Mouse (Mus musculus) heart, postnatal 14 days (tissue): ENCODE data around the gene Ankrd61. TPM values are rescaled to one million over a fixed set of nuclear protein-coding genes. Genes with fewer than 3 reads are reported as not detected.

ENCODE experiments used
- DNase-seq, 2 experiments: peaks; one replicate each; pipeline ENCODE4 v3.0.0; 2021 to 2022
- intact Hi-C: fragments of 180-260 bp; cut with DNase I; formaldehyde crosslinking; loops from one replicate; pipeline ENCODE4 v1.15.1; 2025
- total RNA-seq, 2 experiments: library from RNA; stranded (reverse); gene quantifications; 2 replicates each; pipeline ENCODE4 v1.2.3; 2021

The Ankrd61 gene
- total RNA-seq, 2 experiments from 2014 or later = not detected

DNA sequence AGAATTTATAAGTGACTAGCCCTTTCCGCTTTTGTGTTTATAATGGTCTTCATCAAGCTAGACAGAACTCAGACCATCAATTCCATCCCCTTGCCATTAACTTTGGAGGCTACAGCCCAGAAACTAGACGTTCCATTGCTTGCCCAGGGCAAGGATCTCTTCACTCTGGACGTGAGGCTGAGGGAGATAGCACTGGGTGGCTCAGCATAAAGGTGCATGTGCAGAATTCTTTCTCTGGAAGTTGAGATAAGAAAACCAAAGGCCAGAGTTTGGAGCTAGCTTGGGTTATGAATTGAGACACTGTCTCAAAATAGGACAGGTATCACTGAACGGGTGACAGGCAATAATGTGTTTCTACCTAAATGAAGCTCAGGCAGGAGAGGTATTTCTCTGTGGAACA, 6.3 kb upstream of the Ankrd61 start:
- intact Hi-C loops = no loop called here
- no peak for DNase-seq

DNA sequence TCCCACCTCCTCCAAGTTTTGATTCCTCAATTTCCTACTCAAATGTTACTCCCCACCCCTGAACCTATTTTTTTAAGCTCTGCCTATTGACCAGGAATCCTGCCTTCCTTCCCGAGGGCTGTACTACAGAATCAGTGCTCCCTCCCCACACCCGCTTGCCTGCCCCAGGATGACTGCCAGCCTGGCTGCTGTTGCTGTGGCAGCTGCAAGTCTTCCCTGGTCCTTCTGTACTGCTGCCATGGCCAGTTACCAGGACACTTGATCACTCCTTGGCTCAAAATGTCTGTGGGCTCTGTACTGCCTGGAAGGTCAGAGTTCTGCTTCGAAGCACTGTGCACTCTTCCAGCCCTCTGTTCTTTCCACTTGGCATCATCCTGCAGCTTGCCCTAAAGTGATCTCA, 4.6 kb upstream of the Ankrd61 start:
- DNase-seq = peak; percentile 48 to 59
- intact Hi-C loops = no loop called here

DNA sequence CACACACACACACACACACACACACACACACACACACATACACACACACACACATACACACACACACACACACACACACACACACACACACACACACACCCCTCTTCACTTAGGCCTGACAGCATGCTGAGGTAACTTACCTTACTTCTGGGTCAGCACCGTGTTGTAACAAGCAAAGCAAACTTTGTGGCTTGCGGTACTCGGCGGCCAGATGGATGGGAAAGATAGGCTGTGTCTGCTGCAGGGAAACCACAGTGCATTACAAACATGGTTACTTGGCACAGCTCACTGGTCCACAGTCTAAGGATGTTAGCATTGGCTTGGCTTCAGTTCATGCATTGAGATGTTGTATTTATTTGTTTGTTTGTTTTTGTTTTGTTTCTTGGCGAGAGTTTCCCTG, 4.1 kb downstream of the Ankrd61 start:
- intact Hi-C loops = no loop called here
- DNase-seq = no peak

DNA sequence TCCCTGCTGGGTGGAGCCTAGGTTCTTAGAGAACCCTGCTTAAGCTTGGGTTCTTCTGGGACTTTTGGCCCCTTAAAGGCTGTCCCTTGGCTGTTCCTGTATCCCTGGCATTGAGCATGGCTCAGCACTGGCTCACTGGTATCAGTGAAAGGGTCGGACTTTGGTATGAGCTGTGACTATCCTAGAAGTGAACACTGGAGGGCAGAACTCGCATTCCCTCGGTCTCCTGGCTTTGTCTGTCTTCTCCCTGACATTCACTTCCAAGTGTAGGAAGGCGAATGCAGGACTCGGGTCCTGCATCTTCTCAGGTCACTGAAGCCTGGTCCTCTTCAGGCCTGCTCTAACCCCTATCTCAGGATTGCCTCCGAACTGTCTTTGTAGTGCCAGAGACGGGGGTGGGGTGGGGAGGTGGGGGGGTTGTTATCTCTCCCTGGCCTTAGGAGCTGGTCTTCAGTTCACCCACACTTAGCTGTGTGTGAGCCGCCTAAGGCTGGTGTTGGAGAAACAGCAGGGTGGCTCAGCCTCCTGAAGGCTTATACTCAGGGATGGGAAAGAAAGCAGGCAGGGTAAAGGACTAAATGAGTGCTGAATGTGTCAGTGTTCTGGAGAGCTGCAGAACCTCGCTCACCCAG, 5.1 kb downstream of the Ankrd61 start:
- no peak for DNase-seq
- intact Hi-C loops = no loop called here

DNA sequence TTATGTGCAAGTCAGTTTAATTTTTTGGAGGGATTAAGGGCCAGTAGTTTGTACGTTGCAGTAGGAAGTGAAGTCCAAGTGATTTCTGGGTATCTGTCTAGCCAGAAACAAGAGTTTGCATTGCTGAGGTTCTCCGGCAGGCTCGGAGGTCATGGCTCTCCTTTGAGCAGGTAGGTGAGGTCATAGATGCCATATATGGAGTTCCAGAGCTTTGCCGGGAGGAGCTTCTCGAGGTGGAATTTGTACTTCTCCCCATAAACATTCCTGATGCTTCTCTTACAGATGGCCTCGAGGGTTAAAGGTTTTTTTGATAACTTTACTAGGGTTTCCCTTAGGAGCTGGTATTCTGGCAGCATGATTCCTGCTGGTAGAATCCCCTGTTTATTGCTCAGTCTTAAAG, 6.7 kb downstream of the Ankrd61 start:
- no peak for DNase-seq
- intact Hi-C loops = no loop called here

DNA sequence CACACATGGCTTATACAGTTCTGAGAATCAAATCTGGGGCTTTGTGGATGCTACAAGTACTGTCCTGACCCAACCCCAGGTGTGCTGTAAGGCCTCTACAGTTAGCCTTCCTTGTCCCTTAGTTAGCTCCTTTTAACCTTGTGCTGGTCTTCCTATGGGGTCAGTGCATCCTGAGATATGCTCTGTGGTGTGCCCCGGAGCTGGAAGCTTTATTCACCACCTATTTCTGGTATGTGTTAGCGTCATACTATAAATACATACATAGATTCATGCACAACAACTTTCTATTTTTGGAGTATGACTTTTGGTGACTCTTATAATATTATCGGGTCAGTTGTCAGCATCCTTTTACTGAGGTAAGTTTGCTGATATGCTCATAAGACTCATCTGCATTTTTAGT, 12.2 kb downstream of the Ankrd61 start:
- DNase-seq = no peak

DNA sequence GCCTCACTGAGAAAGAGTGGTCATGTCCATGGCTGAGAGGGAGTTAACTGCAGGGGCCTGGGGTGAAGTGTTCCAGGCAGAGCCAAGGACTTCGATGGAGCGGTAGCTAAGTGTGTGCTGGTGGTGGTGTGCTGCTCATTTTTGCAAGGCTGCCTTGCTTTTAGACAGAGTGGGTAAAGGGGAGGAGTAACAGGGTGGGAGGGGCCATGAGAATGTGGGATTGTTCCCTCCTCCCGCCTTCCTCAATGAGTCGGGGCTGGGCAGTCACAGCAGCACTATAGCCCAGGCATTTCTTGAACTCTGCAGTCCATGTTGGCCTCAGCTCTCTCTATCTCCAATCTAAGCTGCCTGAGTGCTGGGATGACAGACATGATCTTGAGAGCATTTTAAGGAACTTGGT, 22.9 kb downstream of the Ankrd61 start:
- intact Hi-C loops = no loop called here
- no peak for DNase-seq

More for the DNA sequence above, 12.2 kb downstream of the Ankrd61 start:
- intact Hi-C loops = no loop called here

DNA sequence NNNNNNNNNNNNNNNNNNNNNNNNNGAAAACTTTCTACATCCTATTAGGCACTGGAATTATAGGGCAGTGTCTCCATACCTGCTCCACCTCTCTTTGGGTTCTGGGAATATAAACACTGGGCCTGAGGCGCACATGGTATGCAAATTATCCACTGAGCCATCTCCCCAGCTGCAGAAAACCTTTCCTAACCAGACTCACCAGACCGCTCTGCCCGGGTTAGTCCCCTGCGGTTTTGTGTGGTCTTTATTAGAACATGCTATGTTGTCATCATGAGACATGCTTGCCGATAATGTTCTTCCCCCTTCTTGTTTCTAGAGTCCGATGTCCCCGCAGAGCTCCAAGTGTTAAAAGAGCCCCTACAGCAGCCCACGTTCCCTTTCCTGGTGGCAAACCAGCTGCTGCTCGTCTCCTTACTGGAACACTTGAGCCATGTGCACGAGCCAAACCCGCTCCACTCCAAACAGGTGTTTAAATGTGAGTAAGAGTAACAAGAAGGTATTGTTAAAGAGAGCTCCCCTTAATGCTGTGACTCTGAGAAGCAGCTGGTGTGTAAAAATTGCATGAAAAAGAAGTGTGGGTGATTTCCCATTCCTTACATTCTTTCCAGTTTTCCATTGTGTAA, 25.8 kb downstream of the Ankrd61 start:
- DNase-seq = no peak
- intact Hi-C loops = no loop called here

Other genes with a start within 250 kb of the Ankrd61 start
- gene Usp42, start 165.4 kb downstream of the Ankrd61 start, total RNA-seq = 1 to 10 TPM; 8.1 to 8.3 TPM
- 10 to 100 TPM; 19.1 to 20.0 TPM for gene Eif2ak1, start 79.9 kb downstream of the Ankrd61 start, total RNA-seq
- gene Aimp2, start 12.2 kb upstream of the Ankrd61 start, total RNA-seq = 10 to 100 TPM; 31.5 to 35.7 TPM
- 1 to 10 TPM; 5.6 to 7.6 TPM for gene Pms2, start 12.3 kb upstream of the Ankrd61 start, total RNA-seq
- gene Gm42421, start 30.5 kb upstream of the Ankrd61 start, total RNA-seq = under 1 TPM in 1 of 2 experiments, not detected in 1; 0.50 TPM
- under 1 TPM; 0.34 to 0.53 TPM for gene Rsph10b, start 35.4 kb upstream of the Ankrd61 start, total RNA-seq
- gene Ccz1, start 117.2 kb upstream of the Ankrd61 start, total RNA-seq = 10 to 100 TPM; 28.8 to 29.6 TPM
- gene Ocm, start 129.0 kb upstream of the Ankrd61 start, total RNA-seq = not detected
- 10 to 100 TPM; 21.9 to 22.6 TPM for gene Lmtk2, start 202.8 kb upstream of the Ankrd61 start, total RNA-seq